Mouse (Mus musculus): ENCODE measurements around the gene Itga6.

GRCm38 (mm10) chr2:71752383-71752782 is 7.0 kb downstream of the Itga6 start:
- TF ChIP-seq POLR2A (IDR thresholded peaks at IDR 0.05; ENCODE audit: control insufficient read depth in 1 of 2, insufficient read depth in 1 of 2, low read depth in 1 of 2, low read length in 2 of 2, poor library complexity in 1 of 2), result no peak
- TF ChIP-seq CHD2 (IDR thresholded peaks at IDR 0.05; ENCODE audit: low read length), result no peak
- no peak for TF ChIP-seq ZMIZ1 (IDR thresholded peaks at IDR 0.05; ENCODE audit: low read depth, low read length)
- no peak for TF ChIP-seq MXI1 (IDR thresholded peaks at IDR 0.05; ENCODE audit: low read depth, low read length)
- TF ChIP-seq TCF12 (IDR thresholded peaks at IDR 0.05; ENCODE audit: low read depth, low read length), result no peak
- TF ChIP-seq POLR2AphosphoS2 (IDR thresholded peaks at IDR 0.05; ENCODE audit: low read length), result no peak
- no peak for TF ChIP-seq ZC3H11A (IDR thresholded peaks at IDR 0.05; ENCODE audit: low read depth, low read length)
- TF ChIP-seq NRF1 (IDR thresholded peaks at IDR 0.05; ENCODE audit: insufficient read depth, low read depth, low read length, poor library complexity, severe bottlenecking), result no peak
